Comparison of ENCODE assay signal across 8 mouse cellular contexts in genomic region chr17:21567696-21568095, GRCm38 (mm10). TPM values are rescaled to one million over a fixed set of nuclear protein-coding genes. Genes with fewer than 3 reads are reported as not detected.
DNase-seq lines count a peak whose midpoint lies in the region; ATAC-seq and TF ChIP-seq lines count a peak whose summit lies in the region.

No protein-coding gene starts in this region.

- intact Hi-C loops in left cerebral cortex, postnatal 25 days (cut with DNase I), result loop anchor here (2.0 to 10.0 kb wide), 2 partner anchors 33 to 623 kb away; partner anchors contain the start of genes Ppp2r1a and Zfp52
- intact Hi-C loops in gastrocnemius, postnatal 36 days (cut with DNase I), result no loop called here

- peak overlapping the region; percentile 63 for H3K4me3 ChIP-seq in kidney, postnatal 0 days (replicated peaks; ENCODE audit: low read depth, low read length)
- peak overlapping the region; percentile 44 for H3K4me3 ChIP-seq in stomach, embryonic 16.5 days (replicated peaks; ENCODE audit: low read length)

- peak overlapping the region; percentile 72 for H3K4me2 ChIP-seq in kidney, postnatal 0 days (ENCODE audit: low read length)
- H3K4me2 ChIP-seq in stomach, embryonic 16.5 days (ENCODE audit: low read depth, low read length), result peak overlapping the region; percentile 73

- TF ChIP-seq CTCF in kidney, postnatal 0 days (IDR thresholded peaks at IDR 0.05; ENCODE audit: low read depth), result no peak

- 12% methylated on average over 1 of the region's 1 CpGs for WGBS in kidney, postnatal 0 days
- WGBS in stomach, embryonic 16.5 days, result 27% methylated on average over 1 of the region's 1 CpGs

- H3K9me3 ChIP-seq in kidney, postnatal 0 days (replicated peaks; ENCODE audit: low read length), result no peaks in the 10 kb centered on the region
- no peaks in the 10 kb centered on the region for H3K9me3 ChIP-seq in stomach, embryonic 16.5 days (replicated peaks; ENCODE audit: control insufficient read depth, low read length)

- peak; percentile 11 to 17 for DNase-seq in left cerebral cortex, postnatal 25 days (ENCODE audit: low spot score in 2 of 2)
- no peak for DNase-seq in left cerebral cortex, adult 9 months (ENCODE audit: low spot score in 2 of 2)
- DNase-seq in cerebellum, adult 18-20 months, result peak; percentile 11 to 22
- peak; percentile 14 to 25 for DNase-seq in heart, adult 18-20 months
- DNase-seq in kidney, postnatal 0 days (ENCODE audit: low spot score), result peak; percentile 75
- peak; percentile 45 for DNase-seq in lung, postnatal 36 days
- DNase-seq in gastrocnemius, postnatal 36 days, result no peak

- ATAC-seq in kidney, postnatal 0 days (replicated peaks; ENCODE audit: low FRiP score, low read depth), result no peak
- no peak for ATAC-seq in stomach, embryonic 16.5 days (ENCODE audit: insufficient read depth, low FRiP score)

- H3K27me3 ChIP-seq in kidney, postnatal 0 days (ENCODE audit: insufficient read depth, low read length), result no peaks in the 10 kb centered on the region
- H3K27me3 ChIP-seq in stomach, embryonic 16.5 days (ENCODE audit: control insufficient read depth, insufficient read depth, low read length), result no peaks in the 10 kb centered on the region

- no peak overlapping the region for H3K9ac ChIP-seq in kidney, postnatal 0 days (ENCODE audit: low read depth, low read length)
- peak overlapping the region; percentile 63 for H3K9ac ChIP-seq in stomach, embryonic 16.5 days (ENCODE audit: low read length)

- H3K4me1 ChIP-seq in kidney, postnatal 0 days (replicated peaks; ENCODE audit: insufficient read depth, low read length), result 0 out of 2 replicates have a peak, but pooled peaks cover 9% of the 10 kb centered on the region
- peaks cover 4% of the 10 kb centered on the region for H3K4me1 ChIP-seq in stomach, embryonic 16.5 days (ENCODE audit: control insufficient read depth, insufficient read depth, low read length)

- no peaks in the 10 kb centered on the region for H3K36me3 ChIP-seq in kidney, postnatal 0 days (ENCODE audit: insufficient read depth, low read length)
- H3K36me3 ChIP-seq in stomach, embryonic 16.5 days (ENCODE audit: control insufficient read depth, insufficient read depth, low read length), result no peaks in the 10 kb centered on the region

- 0 out of 2 replicates have a peak overlapping the region, but pooled peaks have one; percentile 36 for H3K27ac ChIP-seq in kidney, postnatal 0 days
- peak overlapping the region; percentile 24; the same call in 1 of the 2 replicates for H3K27ac ChIP-seq in stomach, embryonic 16.5 days (ENCODE audit: low read length)

RNA-seq across cellular contexts. Expression of gene Zfp948, which starts 0.9 kb away (rescaled TPM):
- total RNA-seq in left cerebral cortex, postnatal 25 days (2021), result 10 to 100 TPM; 11.9 to 12.1 TPM
- total RNA-seq in heart, adult 18-20 months (2021), result 1 to 10 TPM; 3.2 to 3.5 TPM
- 13.6 and 15.5 TPM in 2 replicates for polyA plus RNA-seq in kidney, postnatal 0 days (2015; fragmentation: Nextera tagmentation; extraction: Ambion mirVana)
- 19.0 and 21.3 TPM in 2 replicates for polyA plus RNA-seq in stomach, embryonic 16.5 days (2015; fragmentation: Nextera tagmentation; extraction: Ambion mirVana)
- 1 to 10 TPM; 1.6 to 2.1 TPM for total RNA-seq in gastrocnemius, postnatal 36 days (2021)

RNA-seq across cellular contexts. Expression of gene Zfp52, which starts 32.4 kb away (rescaled TPM):
- total RNA-seq in left cerebral cortex, postnatal 25 days (2021), result 1 to 10 TPM; 6.0 to 6.3 TPM
- 1 to 10 TPM; 5.1 to 5.8 TPM for total RNA-seq in heart, adult 18-20 months (2021)
- 5.6 and 6.9 TPM in 2 replicates for polyA plus RNA-seq in kidney, postnatal 0 days (2015; fragmentation: Nextera tagmentation; extraction: Ambion mirVana)
- 5.8 and 6.6 TPM in 2 replicates for polyA plus RNA-seq in stomach, embryonic 16.5 days (2015; fragmentation: Nextera tagmentation; extraction: Ambion mirVana)
- total RNA-seq in gastrocnemius, postnatal 36 days (2021), result 1 to 10 TPM; 4.0 to 5.5 TPM

Comparison
In these comparisons a context has a peak if more than half of its experiments do, and no peak if none do; other contexts are left out.
1. DNase-seq: peak in left cerebral cortex, postnatal 25 days (2 of 2), cerebellum, adult 18-20 months (2 of 2), heart, adult 18-20 months (2 of 2), kidney, postnatal 0 days (single experiment) and lung, postnatal 36 days (single experiment); none in left cerebral cortex, adult 9 months (0 of 2) and gastrocnemius, postnatal 36 days (0 of 2).